Mouse (Mus musculus): ENCODE results near the gene Gatad2a. TPM values are rescaled to one million over a fixed set of nuclear protein-coding genes. Genes with fewer than 3 reads are reported as not detected.
"Not testable (repeated sequence)": the region's sequence is repeated elsewhere in the genome, so short reads cannot be mapped to it uniquely, and the experiment has no call there.

Gatad2a gene
- polyA plus RNA-seq, 1 experiment from 2014 or later = 57.3 TPM

GRCm38 (mm10) chr8:70005178-70005577 lies 9.0 kb upstream of the Gatad2a start:
- H3K27me3 ChIP-seq (replicated peaks; ENCODE audit: low read depth, poor library complexity, severe bottlenecking) = no peaks in the 10 kb centered on the region
- WGBS = 43% methylated on average over 2 of the region's 2 CpGs
- no peak for DNase-seq (ENCODE audit: low spot score)
- no peaks in the 10 kb centered on the region for H3K36me3 ChIP-seq (replicated peaks)
- H3K4me3 ChIP-seq = no peak overlapping the region
- H3K27ac ChIP-seq (replicated peaks) = no peak overlapping the region
- H3K9me3 ChIP-seq = no peaks in the 10 kb centered on the region
- H3K4me1 ChIP-seq = peaks cover 14% of the 10 kb centered on the region

GRCm38 (mm10) chr8:70004345-70004744 lies 8.2 kb upstream of the Gatad2a start:
- Histone ChIP-seq H3K4me3 (no peak overlapping the region), H3K9me3 (no peaks in the 10 kb centered on the region), H3K36me3 (replicated peaks) (no peaks in the 10 kb centered on the region), H3K27ac (replicated peaks) (no peak overlapping the region), H3K4me1 (peaks cover 14% of the 10 kb centered on the region), H3K27me3 (replicated peaks; ENCODE audit: low read depth, poor library complexity, severe bottlenecking) (no peaks in the 10 kb centered on the region)
- DNase-seq (ENCODE audit: low spot score) = no peak

- H3K27me3 ChIP-seq (replicated peaks; ENCODE audit: low read depth, poor library complexity, severe bottlenecking) = no peaks in the 10 kb centered on the region
- WGBS = 60% methylated on average over 4 of the region's 4 CpGs
- no peaks in the 10 kb centered on the region for H3K9me3 ChIP-seq
- DNase-seq (ENCODE audit: low spot score) = no peak
- H3K36me3 ChIP-seq (replicated peaks) = no peaks in the 10 kb centered on the region
- H3K27ac ChIP-seq (replicated peaks) = no peak overlapping the region
- H3K4me3 ChIP-seq = no peak overlapping the region
- H3K4me1 ChIP-seq = peaks cover 14% of the 10 kb centered on the region
Observed at GRCm38 (mm10) chr8:70003204-70003657, 7.0 kb upstream of the Gatad2a start.

DNA sequence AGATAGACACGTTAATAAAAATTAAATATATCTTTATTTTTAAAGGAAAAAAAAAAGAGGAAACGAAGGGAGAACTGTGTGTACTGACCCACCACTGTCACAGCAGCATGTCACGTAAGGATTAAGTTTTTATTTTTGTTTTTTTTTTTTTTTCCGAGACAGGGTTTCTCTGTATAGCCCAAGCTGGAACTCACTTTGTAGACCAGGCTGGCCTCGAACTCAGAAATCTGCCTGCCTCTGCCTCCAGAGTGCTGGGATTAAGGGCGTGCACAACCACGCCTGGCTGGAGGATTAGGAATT lies 5.7 kb upstream of the Gatad2a start:
- peak overlapping the region; percentile 45 for H3K4me3 ChIP-seq
- H3K4me1 ChIP-seq = peaks cover 18% of the 10 kb centered on the region
- not testable (repeated sequence) for H3K27me3 ChIP-seq (replicated peaks; ENCODE audit: low read depth, poor library complexity, severe bottlenecking); H3K36me3 ChIP-seq (replicated peaks); H3K9me3 ChIP-seq; DNase-seq (ENCODE audit: low spot score)
- 46% methylated on average over 7 of the region's 7 CpGs for WGBS
- H3K27ac ChIP-seq (replicated peaks) = peak overlapping the region; percentile 65

DNA sequence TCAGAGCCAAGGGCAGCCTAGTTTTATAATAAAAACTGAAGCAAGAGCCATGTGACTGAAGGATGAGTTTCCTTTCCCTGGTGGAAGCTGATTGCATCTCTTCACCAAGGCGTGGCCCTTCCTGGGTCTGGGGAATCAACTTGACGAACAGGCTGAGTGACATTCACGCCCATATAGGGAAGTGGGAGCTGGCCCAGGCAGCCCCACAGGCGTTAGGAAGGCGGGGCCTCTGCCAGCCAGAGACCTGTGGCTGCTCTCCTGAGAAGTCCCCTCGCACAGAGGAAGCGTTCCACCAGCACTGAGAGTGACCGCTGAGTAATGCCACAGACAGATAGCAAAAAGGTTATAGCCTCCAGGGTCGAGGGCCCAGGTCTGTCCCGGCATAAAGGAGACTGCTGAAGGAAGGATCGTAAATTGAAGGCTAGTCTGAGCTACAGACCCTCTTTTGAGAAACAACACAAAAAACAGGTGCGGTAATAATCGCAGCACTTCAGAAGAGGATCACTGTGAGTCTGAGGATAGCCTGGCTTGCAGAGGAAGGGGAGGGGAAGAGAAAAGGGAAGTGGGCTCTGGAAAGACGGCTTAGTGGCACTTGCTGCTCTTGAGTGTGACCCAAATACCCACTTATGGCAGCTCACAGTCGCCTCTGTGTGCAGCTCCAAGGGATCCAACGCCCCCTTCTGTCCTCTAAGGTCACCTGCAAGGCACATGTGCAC lies 5.2 kb upstream of the Gatad2a start:
- Histone ChIP-seq H3K36me3 (replicated peaks) (no peaks in the 10 kb centered on the region), H3K4me1 (peaks cover 22% of the 10 kb centered on the region), H3K9me3 (no peaks in the 10 kb centered on the region), H3K27ac (replicated peaks) (peak overlapping the region; percentile 65), H3K4me3 (peak overlapping the region; percentile 45), H3K27me3 (replicated peaks; ENCODE audit: low read depth, poor library complexity, severe bottlenecking) (no peaks in the 10 kb centered on the region)
- WGBS = 2% methylated on average over 16 of the region's 16 CpGs
- DNase-seq (ENCODE audit: low spot score) = peak; percentile 71

DNA sequence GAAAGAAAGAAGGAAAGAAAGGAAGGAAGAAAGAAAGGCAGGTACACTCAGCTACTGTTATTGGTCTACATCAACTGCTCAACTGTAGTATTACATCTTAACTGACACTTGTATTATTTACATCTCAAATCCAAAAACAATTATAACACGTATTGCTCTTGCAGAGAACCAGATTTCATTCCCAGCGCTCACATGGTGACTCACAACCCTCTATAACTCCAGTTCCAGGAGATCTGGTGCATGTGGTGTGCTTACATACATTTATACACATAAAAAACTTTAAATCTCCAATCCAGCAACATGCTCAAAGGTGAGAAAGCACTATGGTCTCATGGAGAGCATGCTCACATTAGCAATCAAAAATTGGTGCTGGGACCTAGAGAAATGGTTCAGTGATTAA lies 4.0 kb upstream of the Gatad2a start:
- no peaks in the 10 kb centered on the region for H3K9me3 ChIP-seq
- no peak overlapping the region for H3K27ac ChIP-seq (replicated peaks)
- DNase-seq (ENCODE audit: low spot score) = no peak
- H3K36me3 ChIP-seq (replicated peaks) = no peaks in the 10 kb centered on the region
- WGBS = 86% methylated on average over 2 of the region's 2 CpGs
- peaks cover 25% of the 10 kb centered on the region for H3K4me1 ChIP-seq
- H3K27me3 ChIP-seq (replicated peaks; ENCODE audit: low read depth, poor library complexity, severe bottlenecking) = no peaks in the 10 kb centered on the region
- no peak overlapping the region for H3K4me3 ChIP-seq

- no peak for DNase-seq (ENCODE audit: low spot score)
- Histone ChIP-seq H3K36me3 (replicated peaks) (no peaks in the 10 kb centered on the region), H3K4me3 (no peak overlapping the region), H3K27ac (replicated peaks) (no peak overlapping the region), H3K27me3 (replicated peaks; ENCODE audit: low read depth, poor library complexity, severe bottlenecking) (no peaks in the 10 kb centered on the region), H3K9me3 (no peaks in the 10 kb centered on the region), H3K4me1 (peaks cover 29% of the 10 kb centered on the region)
- WGBS = 94% methylated on average over 4 of the region's 4 CpGs
Observed at GRCm38 (mm10) chr8:69999236-69999635, 3.1 kb upstream of the Gatad2a start.

DNA sequence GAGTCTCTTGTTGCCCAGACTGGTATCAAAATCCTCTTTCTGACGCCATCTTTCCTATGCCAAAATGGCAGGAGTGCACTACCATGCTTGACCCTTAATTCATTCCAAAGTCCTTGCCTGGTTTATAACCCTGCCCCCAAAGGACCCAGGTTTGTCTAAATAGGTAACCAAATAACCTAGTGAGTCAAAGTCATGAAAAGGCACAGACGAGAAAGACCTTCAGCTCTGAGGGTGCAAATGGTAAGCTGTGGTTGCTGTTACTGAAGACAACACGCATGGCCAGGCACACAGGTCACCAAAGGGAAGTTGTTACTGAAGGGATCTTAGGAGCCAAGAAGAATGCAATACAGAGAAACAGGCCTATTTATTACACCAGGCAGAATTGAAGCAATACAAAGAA lies 2.5 kb upstream of the Gatad2a start:
- Histone ChIP-seq H3K4me3 (no peak overlapping the region), H3K9me3 (no peaks in the 10 kb centered on the region), H3K27me3 (replicated peaks; ENCODE audit: low read depth, poor library complexity, severe bottlenecking) (no peaks in the 10 kb centered on the region), H3K36me3 (replicated peaks) (no peaks in the 10 kb centered on the region), H3K27ac (replicated peaks) (no peak overlapping the region), H3K4me1 (peaks cover 32% of the 10 kb centered on the region)
- 88% methylated on average over 3 of the region's 3 CpGs for WGBS
- no peak for DNase-seq (ENCODE audit: low spot score)

GRCm38 (mm10) chr8:69996589-69997285 lies 553 bp upstream of the Gatad2a start:
- Histone ChIP-seq H3K27me3 (replicated peaks; ENCODE audit: low read depth, poor library complexity, severe bottlenecking) (no peaks in the 10 kb centered on the region), H3K4me3 (peak overlapping the region; percentile 93), H3K9me3 (no peaks in the 10 kb centered on the region), H3K27ac (replicated peaks) (peak overlapping the region; percentile 93), H3K4me1 (peaks cover 32% of the 10 kb centered on the region), H3K36me3 (replicated peaks) (peaks cover 17% of the 10 kb centered on the region)
- DNase-seq (ENCODE audit: low spot score) = no peak
- 4% methylated on average over 35 of the region's 35 CpGs for WGBS

- Histone ChIP-seq H3K4me1 (peaks cover 22% of the 10 kb centered on the region), H3K27me3 (replicated peaks; ENCODE audit: low read depth, poor library complexity, severe bottlenecking) (no peaks in the 10 kb centered on the region), H3K9me3 (no peaks in the 10 kb centered on the region), H3K36me3 (replicated peaks) (peaks cover 25% of the 10 kb centered on the region), H3K27ac (replicated peaks) (peak overlapping the region; percentile 93), H3K4me3 (peak overlapping the region; percentile 93)
- no peak for DNase-seq (ENCODE audit: low spot score)
- whole genome bisulfite sequencing = under 1% methylated on average over 7 of the region's 7 CpGs
Observed at GRCm38 (mm10) chr8:69995422-69995775, 785 bp downstream of the Gatad2a start.

DNA sequence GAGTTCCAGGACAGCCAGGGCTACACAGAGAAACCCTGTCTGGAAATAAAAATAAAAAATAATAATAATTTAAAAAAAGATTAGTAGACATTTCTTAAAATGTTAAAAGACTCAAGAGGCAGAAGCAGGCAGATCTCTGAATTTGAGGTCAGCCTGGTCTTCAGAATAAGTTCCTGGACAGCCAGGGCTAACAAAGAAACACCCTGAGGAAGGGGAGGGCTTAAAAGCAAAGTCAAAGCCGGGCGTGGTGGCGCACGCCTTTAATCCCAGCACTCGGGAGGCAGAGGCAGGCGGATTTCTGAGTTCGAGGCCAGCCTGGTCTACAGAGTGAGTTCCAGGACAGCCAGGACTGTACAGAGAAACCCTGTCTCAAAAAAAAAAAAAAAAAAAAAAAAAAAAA lies 7.2 kb downstream of the Gatad2a start:
- H3K36me3 ChIP-seq (replicated peaks) = peaks cover 25% of the 10 kb centered on the region
- H3K27ac ChIP-seq (replicated peaks); H3K27me3 ChIP-seq (replicated peaks; ENCODE audit: low read depth, poor library complexity, severe bottlenecking); H3K9me3 ChIP-seq; DNase-seq (ENCODE audit: low spot score); H3K4me3 ChIP-seq; H3K4me1 ChIP-seq: not testable (repeated sequence)
- 94% methylated on average over 7 of the region's 7 CpGs for WGBS

DNA sequence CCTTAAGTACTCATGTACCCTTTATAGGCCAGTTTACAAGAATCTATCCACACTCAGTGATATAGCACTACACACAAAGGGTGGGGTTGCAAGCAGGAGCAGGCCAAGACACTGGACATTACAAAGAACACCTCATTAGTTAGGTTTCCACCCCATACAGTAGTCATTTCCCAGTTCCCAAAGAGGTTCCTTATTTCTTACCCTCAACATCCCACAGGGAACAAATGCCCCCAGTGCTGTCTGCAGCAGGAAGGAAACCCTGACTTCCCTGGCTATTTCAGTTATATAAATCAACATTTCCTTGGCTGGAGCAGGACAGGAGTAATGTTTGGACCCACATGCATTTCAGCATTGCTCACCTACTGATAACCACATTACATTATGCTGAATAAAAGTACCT lies 8.4 kb downstream of the Gatad2a start:
- Histone ChIP-seq H3K9me3 (no peaks in the 10 kb centered on the region), H3K36me3 (replicated peaks) (peaks cover 19% of the 10 kb centered on the region), H3K27me3 (replicated peaks; ENCODE audit: low read depth, poor library complexity, severe bottlenecking) (no peaks in the 10 kb centered on the region), H3K27ac (replicated peaks) (no peak overlapping the region), H3K4me3 (no peak overlapping the region), H3K4me1 (no peaks in the 10 kb centered on the region)
- DNase-seq (ENCODE audit: low spot score) = no peak

GRCm38 (mm10) chr8:69984876-69985553 lies 11.2 kb downstream of the Gatad2a start:
- no peak for DNase-seq (ENCODE audit: low spot score)
- Histone ChIP-seq H3K4me1 (no peaks in the 10 kb centered on the region), H3K27me3 (replicated peaks; ENCODE audit: low read depth, poor library complexity, severe bottlenecking) (no peaks in the 10 kb centered on the region), H3K9me3 (no peaks in the 10 kb centered on the region), H3K36me3 (replicated peaks) (no peaks in the 10 kb centered on the region), H3K4me3 (no peak overlapping the region), H3K27ac (replicated peaks) (no peak overlapping the region)
- WGBS = 85% methylated on average over 2 of the region's 2 CpGs
